In the genomic region with DNA sequence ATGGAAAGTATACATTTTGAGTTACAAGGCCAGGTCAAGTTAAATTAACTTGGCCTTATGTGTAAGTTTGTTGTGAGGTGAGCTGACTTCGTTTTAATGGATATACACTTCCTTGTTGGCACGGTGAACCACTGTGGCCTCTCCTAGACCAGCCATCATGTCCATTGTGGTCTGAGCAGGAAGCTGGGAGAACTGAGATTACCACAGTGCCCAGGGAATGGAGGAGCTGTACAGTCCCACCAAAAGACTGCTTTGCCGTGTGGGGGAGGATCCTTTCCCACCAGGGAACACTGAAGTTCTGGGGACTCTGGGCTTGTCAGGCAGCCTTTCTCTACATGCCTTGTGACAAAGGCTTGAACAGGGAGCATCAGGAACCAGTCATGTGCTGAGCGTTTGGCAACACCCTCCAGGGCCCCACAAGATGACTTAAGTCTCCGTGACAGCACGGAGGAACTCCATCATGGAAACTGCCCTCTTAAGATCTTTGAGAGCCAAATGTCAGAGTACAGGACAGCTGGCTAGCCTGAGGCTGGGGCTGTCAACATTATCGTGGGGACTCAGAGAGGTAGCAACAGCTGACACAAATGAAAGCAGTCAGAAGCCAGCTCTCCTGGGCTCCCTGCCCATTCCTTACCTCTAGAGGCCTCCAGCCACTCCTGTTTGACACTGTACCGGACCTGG, we compare ENCODE assay signal across 8 mouse cellular contexts. TPM values are rescaled to one million over a fixed set of nuclear protein-coding genes. Genes with fewer than 3 reads are reported as not detected.
DNase-seq lines count a peak whose midpoint lies in the region; ATAC-seq lines count a peak whose summit lies in the region.

No protein-coding gene starts in this region.

- H3K9ac ChIP-seq in kidney, embryonic 15.5 days: no peak overlapping the region
- H3K9ac ChIP-seq in kidney, embryonic 16.5 days (replicated peaks; ENCODE audit: low read length): no peak overlapping the region
- no peak overlapping the region for H3K9ac ChIP-seq in midbrain, embryonic 15.5 days

- no peaks in the 10 kb centered on the region for H3K27me3 ChIP-seq in kidney, embryonic 15.5 days
- H3K27me3 ChIP-seq in kidney, embryonic 16.5 days (ENCODE audit: insufficient read depth, low read length): no peaks in the 10 kb centered on the region
- no peaks in the 10 kb centered on the region for H3K27me3 ChIP-seq in midbrain, embryonic 15.5 days (replicated peaks)

- H3K27ac ChIP-seq in kidney, embryonic 15.5 days: no peak overlapping the region
- no peak overlapping the region for H3K27ac ChIP-seq in kidney, embryonic 16.5 days (ENCODE audit: low read length)
- H3K27ac ChIP-seq in midbrain, embryonic 15.5 days: no peak overlapping the region

- WGBS in kidney, embryonic 15.5 days: 67% methylated on average over 8 of the region's 8 CpGs
- 64% methylated on average over 8 of the region's 8 CpGs for WGBS in kidney, embryonic 16.5 days
- WGBS in midbrain, embryonic 15.5 days: 59% methylated on average over 8 of the region's 8 CpGs

- H3K9me3 ChIP-seq in kidney, embryonic 15.5 days (replicated peaks): 0 out of 2 replicates have a peak, but pooled peaks cover 4% of the 10 kb centered on the region
- peaks cover 8% of the 10 kb centered on the region for H3K9me3 ChIP-seq in kidney, embryonic 16.5 days (ENCODE audit: low read length)
- H3K9me3 ChIP-seq in midbrain, embryonic 15.5 days: no peaks in the 10 kb centered on the region

- intact Hi-C loops in heart, postnatal 36 days (cut with DNase I): no loop called here

- H3K4me1 ChIP-seq in kidney, embryonic 15.5 days: peaks cover 8% of the 10 kb centered on the region
- H3K4me1 ChIP-seq in kidney, embryonic 16.5 days (ENCODE audit: insufficient read depth, low read length): 0 out of 2 replicates have a peak, but pooled peaks cover 8% of the 10 kb centered on the region
- peaks cover 4% of the 10 kb centered on the region; the same call in 1 of the 2 replicates for H3K4me1 ChIP-seq in midbrain, embryonic 15.5 days

- peak; percentile 71 to 73 for DNase-seq in cerebellum, adult 18-20 months
- peak; percentile 18 to 32 for DNase-seq in heart, postnatal 36 days
- no peak for DNase-seq in embryo, embryonic 11 days
- no peak for DNase-seq in urinary bladder, postnatal 14 days (ENCODE audit: low spot score)
- DNase-seq in urinary bladder, adult 2 months (ENCODE audit: low spot score): no peak

- ATAC-seq in kidney, embryonic 15.5 days (replicated peaks; ENCODE audit: low FRiP score): 0 out of 2 replicates have a peak, but pooled peaks have one; percentile 31
- no peak for ATAC-seq in kidney, embryonic 16.5 days (ENCODE audit: low FRiP score, low TSS enrichment)
- peak; percentile 48; the same call in 1 of the 2 replicates for ATAC-seq in midbrain, embryonic 15.5 days (replicated peaks)

- H3K4me2 ChIP-seq in kidney, embryonic 15.5 days: no peak overlapping the region
- H3K4me2 ChIP-seq in kidney, embryonic 16.5 days (replicated peaks; ENCODE audit: low read depth, low read length): no peak overlapping the region
- H3K4me2 ChIP-seq in midbrain, embryonic 15.5 days: no peak overlapping the region

- no peak overlapping the region for H3K4me3 ChIP-seq in kidney, embryonic 15.5 days (replicated peaks)
- H3K4me3 ChIP-seq in kidney, embryonic 16.5 days (ENCODE audit: low read length): no peak overlapping the region
- H3K4me3 ChIP-seq in midbrain, embryonic 15.5 days: no peak overlapping the region

- H3K36me3 ChIP-seq in kidney, embryonic 15.5 days: peaks cover 82% of the 10 kb centered on the region
- peaks cover 73% of the 10 kb centered on the region for H3K36me3 ChIP-seq in kidney, embryonic 16.5 days (ENCODE audit: insufficient read depth, low read length)
- peaks cover 6% of the 10 kb centered on the region; the same call in 1 of the 2 replicates for H3K36me3 ChIP-seq in midbrain, embryonic 15.5 days (replicated peaks)

RNA-seq across cellular contexts. Expression of a gene that starts 55.7 kb away (rescaled TPM):
- polyA plus RNA-seq in kidney, embryonic 15.5 days (2015; fragmentation: Nextera tagmentation; extraction: Ambion mirVana): 19.1 and 24.2 TPM in 2 replicates
- 23.2 and 24.0 TPM in 2 replicates for polyA plus RNA-seq in kidney, embryonic 16.5 days (2015; fragmentation: Nextera tagmentation; extraction: Ambion mirVana)
- total RNA-seq in heart, postnatal 36 days (2021): 1 to 10 TPM; 4.8 to 5.9 TPM
- polyA plus RNA-seq in midbrain, embryonic 15.5 days (2015; fragmentation: Nextera tagmentation; extraction: Ambion mirVana): 11.7 and 15.8 TPM in 2 replicates
- polyA plus RNA-seq in urinary bladder, adult 2 months (2012; rRNA removed): 23.5 and 30.1 TPM in 2 replicates

Comparison
In these comparisons a context has a peak if more than half of its experiments do, and no peak if none do; other contexts are left out.
1. DNase-seq: peak in cerebellum, adult 18-20 months (2 of 2) and heart, postnatal 36 days (2 of 2); none in embryo, embryonic 11 days (single experiment), urinary bladder, postnatal 14 days (single experiment) and urinary bladder, adult 2 months (single experiment).